Mouse (Mus musculus) gastrocnemius, adult 2 months (tissue): ENCODE data around the gene Tsn. TPM values are rescaled to one million over a fixed set of nuclear protein-coding genes. Genes with fewer than 3 reads are reported as not detected.

ENCODE experiments used
- DNase-seq: peaks from one replicate; pipeline ENCODE4 v3.0.0; 2022
- H3K27ac ChIP-seq: fragments of 200-600 bp; 2 replicates; pipeline ENCODE4 v1.8.1; 2022; ENCODE audit warnings: mild to moderate bottlenecking
- H3K4me3 ChIP-seq: fragments of 200-600 bp; 2 replicates; pipeline ENCODE4 v1.8.1; 2022; ENCODE audit warnings: mild to moderate bottlenecking, moderate library complexity
- CTCF ChIP-seq: fragments of 200-600 bp; IDR thresholded peaks from 2 replicates; pipeline ENCODE4 v1.8.1; 2022; ENCODE audit warnings: antibody characterized with exemption, mild to moderate bottlenecking, moderate library complexity
- intact Hi-C: fragments of 180-260 bp; cut with DNase I; formaldehyde crosslinking; loops from one replicate; pipeline ENCODE4 v1.15.1; 2025
- total RNA-seq, 2 experiments: library from RNA; stranded (reverse); gene quantifications; 2 replicates each; pipeline ENCODE4 v1.2.3; 2021

The Tsn gene
- total RNA-seq, 2 experiments from 2014 or later = 49.4 TPM

DNA sequence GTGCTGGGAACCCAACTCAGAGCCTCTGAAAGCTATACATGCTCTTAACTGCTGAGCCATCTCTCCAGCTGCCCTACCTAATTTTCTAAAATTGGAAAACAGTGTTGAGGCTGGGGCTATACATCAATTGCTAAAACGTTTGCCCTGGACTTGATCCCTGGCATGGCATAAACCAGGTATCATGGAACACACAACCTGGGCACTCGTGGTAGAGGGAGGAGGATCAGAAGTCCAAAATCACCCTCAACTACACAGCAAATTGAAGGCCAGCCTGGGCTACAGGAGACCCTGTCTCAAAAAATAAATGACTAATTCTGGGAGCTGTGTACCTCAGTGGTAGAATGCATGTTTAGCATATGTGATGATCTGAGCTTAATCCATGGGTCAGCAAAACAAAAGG is 13.8 kb downstream of the Tsn start:
- intact Hi-C loops = no loop called here
- no peak for DNase-seq
- Histone ChIP-seq H3K27ac (no peak overlapping the region), H3K4me3 (no peak overlapping the region)
- TF ChIP-seq CTCF = no peak

DNA sequence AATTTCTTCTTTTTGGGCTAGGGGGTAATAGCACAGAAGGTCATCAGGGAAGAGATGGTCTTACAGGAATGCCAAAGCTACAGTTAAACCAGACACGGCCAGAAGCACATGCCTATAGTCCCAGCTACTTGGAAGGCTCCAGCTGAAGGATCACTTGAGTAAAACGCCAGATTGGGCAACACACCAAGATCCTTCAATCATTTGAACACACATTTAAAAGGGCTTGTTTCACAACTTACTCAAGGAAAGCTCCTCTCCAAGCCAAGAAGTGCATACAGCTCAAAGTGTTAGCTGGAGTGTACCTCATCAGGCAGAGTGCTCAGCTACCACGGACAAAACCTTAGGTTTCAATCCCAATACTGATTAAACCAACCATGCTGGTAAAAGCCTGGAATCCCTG is 14.9 kb downstream of the Tsn start:
- Histone ChIP-seq H3K27ac (no peak overlapping the region), H3K4me3 (no peak overlapping the region)
- no peak for TF ChIP-seq CTCF
- intact Hi-C loops = no loop called here
- no peak for DNase-seq

DNA sequence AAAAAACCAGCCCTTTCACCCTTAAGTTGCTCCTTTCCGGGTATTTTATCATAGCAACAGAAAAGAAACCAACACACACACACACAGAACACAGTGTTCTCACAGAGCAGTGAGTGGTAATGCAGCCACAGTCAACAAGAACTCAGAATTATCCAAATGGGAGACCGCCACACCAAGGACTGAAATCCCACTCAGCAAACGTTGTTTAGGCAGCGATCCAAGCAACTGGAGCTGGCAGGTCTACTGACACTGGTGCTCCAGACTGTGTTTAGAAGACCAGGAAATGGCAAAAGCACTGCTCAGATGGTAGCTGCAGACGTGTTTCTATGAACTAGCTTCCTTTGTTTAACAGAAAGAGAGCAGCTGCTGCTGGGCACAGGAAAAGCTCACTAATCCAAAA is 16.7 kb downstream of the Tsn start:
- intact Hi-C loops = no loop called here
- Histone ChIP-seq H3K4me3 (no peak overlapping the region), H3K27ac (no peak overlapping the region)
- no peak for TF ChIP-seq CTCF
- DNase-seq = no peak

DNA sequence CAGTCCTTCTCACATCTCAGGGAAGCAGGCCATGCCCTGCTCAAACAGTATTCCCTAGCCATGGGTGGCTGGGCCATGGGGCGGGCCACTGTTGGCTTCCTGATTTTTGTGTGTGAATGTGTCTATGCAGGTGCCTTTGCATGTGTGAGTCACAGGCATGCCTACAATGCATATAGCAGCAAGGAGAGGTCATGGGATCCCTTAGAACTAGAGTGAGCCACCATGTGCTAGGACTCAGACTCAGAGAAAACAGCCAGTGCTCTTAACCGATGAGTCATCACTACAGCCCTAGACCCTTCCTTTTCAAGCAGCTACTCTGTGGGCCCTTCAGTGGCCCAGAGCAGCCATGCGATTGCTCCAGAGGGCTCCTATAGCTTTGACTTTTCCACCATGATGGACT is 17.3 kb downstream of the Tsn start:
- no peak for DNase-seq
- H3K27ac ChIP-seq = no peak overlapping the region
- intact Hi-C loops = no loop called here
- no peak overlapping the region for H3K4me3 ChIP-seq
- no peak for TF ChIP-seq CTCF

DNA sequence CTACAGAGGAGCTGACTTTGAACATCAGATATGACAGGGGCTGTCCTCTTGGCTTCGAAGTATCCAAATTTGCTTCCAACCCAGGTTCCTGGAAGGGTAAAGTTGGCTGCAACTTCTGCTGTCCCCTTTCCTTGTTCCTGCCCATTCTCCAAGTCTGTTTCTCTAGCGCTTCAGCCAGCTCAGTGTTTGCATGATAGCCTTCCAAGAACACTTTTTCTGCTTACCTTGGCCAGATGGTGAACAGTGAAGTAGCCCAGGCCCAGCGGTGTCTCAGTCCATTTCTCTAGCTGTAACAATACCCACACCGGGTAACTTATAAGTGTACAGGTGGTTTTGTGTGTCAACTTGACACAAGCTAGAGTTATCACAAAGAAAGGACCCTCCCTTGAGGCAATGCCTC is 19.2 kb downstream of the Tsn start:
- TF ChIP-seq CTCF = no peak
- H3K27ac ChIP-seq = no peak overlapping the region
- intact Hi-C loops = no loop called here
- no peak overlapping the region for H3K4me3 ChIP-seq
- no peak for DNase-seq

DNA sequence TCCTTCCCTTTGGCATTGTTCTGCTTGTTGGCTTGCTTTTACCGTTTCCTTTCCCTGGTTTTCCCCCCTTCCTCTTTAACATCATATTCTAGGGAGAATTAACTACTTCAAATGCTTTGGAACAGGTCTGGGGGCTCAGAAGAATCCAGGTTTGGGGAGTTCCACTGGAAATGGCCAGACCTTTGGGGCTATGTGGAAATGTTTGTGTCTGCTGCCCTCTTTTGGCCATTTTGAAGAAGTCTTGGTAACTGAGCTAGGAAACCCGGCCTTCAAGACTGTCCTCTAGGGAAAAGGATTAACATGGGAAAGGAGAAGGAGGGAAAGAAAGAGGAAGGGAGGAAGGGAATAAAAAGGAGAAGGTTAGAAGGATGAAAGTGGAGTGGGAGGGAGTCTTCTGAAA is 36.4 kb downstream of the Tsn start:
- TF ChIP-seq CTCF = peak; percentile 40
- no peak overlapping the region for H3K4me3 ChIP-seq
- no peak for DNase-seq
- no peak overlapping the region for H3K27ac ChIP-seq
- intact Hi-C loops = no loop called here

DNA sequence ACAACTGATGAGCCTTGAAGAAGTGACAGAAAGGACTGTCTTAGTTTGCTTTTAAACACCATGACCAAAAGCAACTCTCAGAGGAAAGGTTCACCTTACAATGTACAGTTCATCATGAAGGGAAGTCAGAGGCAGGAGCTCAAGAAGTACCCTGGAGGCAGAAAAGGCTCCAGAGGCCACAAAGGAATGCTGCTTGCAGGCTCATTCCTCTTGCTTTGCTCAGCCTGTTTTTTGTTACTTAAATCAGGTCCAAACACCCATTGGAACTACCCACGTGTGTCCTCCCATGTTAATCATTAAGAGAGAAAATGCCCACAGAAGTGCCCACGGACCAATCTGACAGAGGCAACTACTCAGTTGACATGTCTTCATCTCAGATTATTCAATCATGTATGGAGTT is 59.6 kb downstream of the Tsn start:
- no peak for DNase-seq
- intact Hi-C loops = no loop called here
- no peak overlapping the region for H3K27ac ChIP-seq
- no peak for TF ChIP-seq CTCF
- H3K4me3 ChIP-seq = no peak overlapping the region

Other genes starting within 250 kb of the Tsn start
- gene Gm29106, start 135.2 kb downstream of the Tsn start, total RNA-seq = not detected
- gene Nifk, start 10.1 kb upstream of the Tsn start, total RNA-seq = 10 to 100 TPM; 16.1 to 21.3 TPM
- gene Clasp1, start 77.3 kb upstream of the Tsn start, total RNA-seq = 10 to 100 TPM; 45.9 to 50.5 TPM